Mouse (Mus musculus): Measurements from ENCODE around the gene Upk3bl.
A peak's percentile ranks its signal among the peaks of the same experiment; 100 is the strongest.
"Not testable (repeated sequence)": the region's sequence is repeated elsewhere in the genome, so short reads cannot be mapped to it uniquely, and the experiment has no call there.

The Upk3bl gene

DNA sequence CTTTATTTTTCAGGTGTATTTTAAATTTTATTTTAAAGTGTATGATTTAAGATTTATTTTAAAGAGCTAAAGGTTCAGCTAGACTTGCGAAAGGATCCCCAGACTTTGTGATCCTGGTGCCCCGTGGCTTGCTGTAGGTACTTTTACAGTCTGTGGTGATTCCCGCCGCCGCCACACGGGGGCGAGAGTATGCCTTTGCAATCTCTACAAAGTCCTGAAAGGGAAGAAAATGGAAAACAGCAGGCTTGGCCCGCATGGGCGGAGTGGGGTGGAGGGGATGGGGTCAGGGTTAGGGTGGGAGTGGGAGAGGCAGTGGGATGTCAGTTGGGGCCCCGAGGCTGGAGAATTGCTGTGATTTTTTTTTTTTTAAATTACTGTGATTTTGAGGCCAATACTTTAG lies 8.3 kb upstream of the Upk3bl start:
- DNase-seq (ENCODE audit: low spot score in 2 of 2), result peak; percentile 73 to 90

DNA sequence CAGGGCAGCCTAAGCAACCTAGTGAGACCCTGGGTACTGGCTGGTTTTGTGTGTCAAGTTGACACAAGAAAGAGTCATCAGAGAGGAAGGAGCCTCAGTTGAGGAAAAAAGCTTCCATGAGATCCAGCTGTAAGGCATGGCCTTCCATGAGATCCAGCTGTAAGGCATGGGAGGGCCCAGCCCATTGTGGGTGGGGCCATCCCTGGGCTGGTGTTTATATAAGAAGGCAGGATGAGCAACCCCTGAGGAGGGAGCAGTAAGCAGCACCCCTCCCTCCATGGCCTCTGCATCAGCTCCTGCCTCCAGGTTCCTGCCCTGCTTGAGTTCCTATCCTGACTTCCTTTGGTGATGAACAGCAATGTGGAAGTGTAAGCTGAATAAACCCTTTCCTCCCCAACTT lies 5.8 kb upstream of the Upk3bl start:
- DNase-seq (ENCODE audit: low spot score in 2 of 2), result not testable (repeated sequence)

DNA sequence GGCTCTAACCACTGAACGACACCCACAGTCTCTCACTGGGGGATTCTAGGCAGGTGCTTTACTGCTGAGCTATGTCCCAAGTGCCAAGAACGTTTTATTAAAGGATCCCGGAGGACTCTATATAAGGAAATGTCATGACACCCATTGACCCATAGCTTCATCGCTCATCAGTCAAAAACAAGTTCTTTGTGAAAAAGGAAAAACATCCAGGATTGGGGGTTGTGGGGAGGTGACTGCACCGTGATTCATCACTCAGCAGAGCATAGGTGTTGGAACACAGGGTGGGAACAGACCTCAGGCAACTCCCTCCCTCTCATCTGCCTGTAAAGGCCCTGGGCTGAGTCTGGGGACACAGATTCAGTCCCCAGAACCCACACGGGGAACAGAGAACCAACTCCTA lies 4.4 kb upstream of the Upk3bl start:
- no peak for DNase-seq (ENCODE audit: low spot score in 2 of 2)

DNA sequence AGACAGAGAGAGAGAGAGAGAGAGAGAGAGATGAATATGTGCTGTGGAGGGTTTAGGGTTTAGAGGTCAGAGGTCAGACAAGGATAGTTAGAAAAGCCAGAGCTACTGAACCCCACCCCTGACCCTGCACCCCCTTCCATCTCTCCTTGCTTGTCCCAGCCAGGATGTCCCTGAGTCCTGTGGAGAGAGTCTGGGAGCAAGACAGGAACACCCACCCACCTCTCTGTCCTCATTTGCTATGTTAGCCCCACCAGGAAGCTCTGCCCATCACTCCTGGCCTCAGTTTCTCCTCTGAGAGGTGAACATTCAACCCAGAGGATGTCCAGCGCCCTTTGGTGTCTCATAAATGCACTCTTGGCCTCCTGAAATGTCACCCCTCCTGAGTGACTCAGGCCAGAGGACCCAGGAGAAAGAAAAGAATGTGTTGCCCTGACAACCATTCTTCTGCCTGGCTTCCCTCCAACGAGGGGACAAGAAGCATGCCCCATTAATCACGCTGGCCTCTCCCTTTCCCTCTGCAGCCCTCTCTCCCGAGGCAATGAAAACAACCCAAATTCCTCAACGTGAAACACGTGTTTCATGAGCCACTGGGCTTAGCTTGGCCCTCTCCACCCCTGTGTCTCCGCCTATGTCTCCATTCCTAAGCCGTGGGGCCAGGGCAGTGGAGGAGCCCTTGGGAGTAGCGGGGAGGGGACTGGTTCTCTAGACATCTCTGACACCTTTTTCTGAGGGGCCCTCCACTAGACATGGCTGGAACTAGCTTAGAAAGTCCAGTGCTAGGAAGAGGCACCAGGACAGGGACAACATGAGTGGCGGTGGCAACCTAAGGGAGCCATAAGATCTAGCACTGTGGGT lies 2.8 kb upstream of the Upk3bl start:
- DNase-seq (ENCODE audit: low spot score in 2 of 2), result no peak

DNA sequence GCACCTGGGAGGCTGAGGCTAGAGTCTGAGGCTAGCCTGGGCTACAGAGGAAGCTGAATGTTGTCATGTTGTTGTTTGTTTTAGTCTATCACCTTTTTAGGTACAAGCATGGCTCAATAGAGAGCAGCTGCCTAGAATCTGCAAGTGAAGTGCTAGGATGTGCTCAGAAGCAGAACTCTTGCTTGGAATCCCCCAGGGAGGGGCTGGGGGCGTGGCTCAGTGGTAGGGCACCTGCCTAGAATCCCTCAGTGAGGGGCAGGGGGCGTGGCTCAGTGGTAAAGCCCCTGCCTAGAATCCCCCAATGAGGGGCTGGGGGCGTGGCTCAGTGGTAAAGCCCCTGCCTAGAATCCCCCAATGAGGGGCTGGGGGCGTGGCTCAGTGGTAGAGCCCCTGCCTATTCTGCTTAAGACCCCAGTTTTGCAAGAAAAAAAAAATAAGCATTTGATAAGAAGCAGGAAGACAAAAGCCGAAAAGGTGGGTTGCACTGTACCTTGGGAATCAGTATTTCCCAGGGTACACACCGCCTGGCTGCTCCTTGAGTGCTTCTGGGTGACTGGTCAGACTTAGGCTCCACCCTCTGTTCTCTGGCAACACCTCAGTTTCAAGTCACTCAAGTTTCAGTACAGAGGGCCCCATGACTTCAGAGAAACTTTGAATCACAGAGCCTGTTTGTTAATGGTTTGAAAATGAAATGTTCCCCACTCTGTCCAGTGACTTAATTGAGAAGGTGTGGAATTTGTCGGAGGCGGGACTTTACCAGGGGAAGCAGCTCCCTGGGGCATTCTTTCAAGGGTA lies 1.2 kb upstream of the Upk3bl start:
- no peak for DNase-seq (ENCODE audit: low spot score in 2 of 2)

DNA sequence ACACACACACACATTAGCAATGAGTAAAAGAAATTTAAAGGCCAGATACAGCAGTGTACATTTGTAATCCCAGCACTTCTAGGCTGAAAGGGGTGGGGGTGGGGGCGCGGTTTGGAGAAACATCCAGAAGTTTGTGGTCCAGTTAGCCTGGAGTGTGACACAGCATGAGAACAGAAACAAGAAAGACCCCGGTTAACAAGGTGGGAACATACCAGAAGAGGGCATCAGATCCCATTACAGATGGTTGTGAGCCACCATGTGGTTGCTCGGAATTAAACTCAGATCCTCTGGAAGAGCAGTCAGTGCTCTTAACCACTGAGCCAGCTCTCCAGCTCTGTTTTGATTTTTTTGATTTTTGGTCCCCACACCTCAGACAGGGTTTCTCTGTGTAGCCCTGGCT lies 1.8 kb downstream of the Upk3bl start:
- no peak for DNase-seq (ENCODE audit: low spot score in 2 of 2)

DNA sequence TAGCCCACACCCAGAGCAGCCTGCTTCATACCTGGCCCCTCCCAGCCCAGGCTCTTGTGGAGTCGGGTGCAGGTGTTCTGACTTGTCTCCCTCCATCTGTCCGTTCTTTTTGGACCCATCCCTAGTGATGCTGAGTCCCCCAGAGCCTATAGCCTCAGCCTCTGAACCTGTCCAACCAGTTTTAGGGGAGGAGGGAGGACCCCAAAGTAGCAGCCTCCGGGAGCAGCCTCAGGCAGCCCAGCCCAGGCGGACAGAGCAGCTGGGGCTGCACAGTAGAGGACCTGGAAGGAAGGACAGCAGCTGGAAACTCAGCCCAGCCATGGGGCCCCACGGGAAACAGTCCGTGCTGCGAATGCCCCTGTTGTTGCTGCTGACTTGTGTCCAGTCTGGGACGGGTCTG lies 2.8 kb downstream of the Upk3bl start:
- DNase-seq (ENCODE audit: low spot score in 2 of 2), result no peak

DNA sequence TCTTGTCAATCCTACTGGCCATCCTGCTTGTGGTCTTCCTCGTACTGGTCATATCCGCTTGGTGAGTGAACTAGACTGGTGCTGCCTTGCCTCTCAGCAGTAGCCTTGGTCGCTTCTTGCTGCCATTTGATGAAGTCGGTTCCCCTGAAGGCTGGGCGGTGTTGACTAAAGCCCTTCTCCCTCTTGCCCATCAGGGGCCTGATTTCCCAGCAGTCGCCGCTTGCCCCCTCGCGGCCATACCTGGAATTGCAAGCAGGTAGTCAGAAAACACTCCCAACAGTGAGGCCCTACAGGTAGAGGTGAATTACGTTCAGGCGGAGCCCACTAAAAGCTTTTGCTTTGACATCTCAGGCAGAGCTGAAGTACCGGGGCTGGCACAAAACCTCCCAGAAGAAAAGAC lies 7.3 kb downstream of the Upk3bl start:
- peak; percentile 73 to 85 for DNase-seq (ENCODE audit: low spot score in 2 of 2)

DNA sequence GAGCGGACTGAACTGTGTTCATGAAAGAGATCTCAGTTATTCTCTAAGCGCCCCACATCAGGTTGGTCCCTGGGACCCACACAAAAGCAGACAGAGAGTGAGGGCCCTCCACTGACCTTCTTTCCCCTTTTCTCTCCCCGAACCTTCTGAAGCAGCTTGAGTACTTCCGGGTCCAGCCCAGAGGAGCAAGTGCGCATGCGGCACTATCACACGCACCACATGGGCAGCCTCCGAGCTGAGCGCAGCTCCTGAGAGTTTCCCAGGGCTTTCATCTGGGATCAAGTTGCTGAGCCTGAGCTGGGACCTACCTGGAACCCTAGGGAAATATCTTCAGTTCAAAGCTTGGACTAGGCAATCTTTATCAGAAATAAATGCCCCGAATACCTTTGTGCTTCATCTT lies 9.6 kb downstream of the Upk3bl start:
- no peak for DNase-seq (ENCODE audit: low spot score in 2 of 2)

DNA sequence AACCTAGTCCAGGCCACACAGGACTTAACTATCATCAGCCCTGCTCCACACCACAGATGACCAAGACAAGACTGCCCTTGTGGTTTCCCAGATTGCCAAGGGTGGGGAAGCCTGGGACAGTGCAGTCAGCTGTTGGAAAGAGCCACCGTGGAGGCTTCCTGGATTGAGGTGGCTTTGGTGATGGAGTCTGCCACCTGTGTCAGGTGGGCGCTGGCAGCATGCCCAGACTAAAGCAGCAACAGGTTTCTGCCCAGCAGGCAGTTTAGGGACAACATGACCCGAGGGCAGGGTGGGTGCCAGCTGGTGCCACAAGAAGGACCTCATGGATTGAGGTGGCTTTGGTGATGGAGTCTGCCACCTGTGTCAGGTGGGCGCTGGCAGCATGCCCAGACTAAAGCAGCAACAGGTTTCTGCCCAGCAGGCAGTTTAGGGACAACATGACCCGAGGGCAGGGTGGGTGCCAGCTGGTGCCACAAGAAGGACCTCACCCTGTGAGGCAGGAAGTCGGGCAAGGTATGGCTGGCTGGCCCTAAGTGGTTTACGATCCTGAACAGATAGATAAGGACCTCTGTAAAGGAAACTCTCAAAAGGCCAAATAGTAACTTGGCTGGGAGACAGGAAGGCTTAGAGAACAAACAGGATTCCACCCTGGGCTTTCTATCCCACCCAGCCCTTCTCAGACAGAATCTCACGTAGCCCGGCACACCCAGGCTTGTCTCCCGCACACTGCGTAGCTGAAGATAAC lies 12.3 kb downstream of the Upk3bl start:
- DNase-seq (ENCODE audit: low spot score in 2 of 2), result not testable (repeated sequence)

DNA sequence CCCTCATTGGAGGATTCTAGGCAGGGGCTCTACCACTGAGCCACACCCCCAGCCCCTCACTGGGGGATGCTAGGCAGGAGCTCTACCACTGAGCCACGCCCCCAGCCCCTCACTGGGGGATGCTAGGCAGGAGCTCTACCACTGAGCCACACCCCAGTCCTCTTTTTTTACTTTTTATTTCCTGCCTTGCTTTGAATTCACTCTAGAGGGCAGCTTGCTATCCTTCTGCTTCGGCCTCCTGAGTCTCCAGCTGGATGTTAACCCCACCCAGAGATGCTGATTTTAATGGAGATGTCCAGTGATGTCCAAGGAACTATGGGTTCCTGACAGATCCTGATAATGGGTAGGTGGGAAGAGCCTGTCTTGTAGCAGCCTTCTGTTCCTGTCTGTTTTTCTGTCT lies 15.1 kb downstream of the Upk3bl start:
- DNase-seq (ENCODE audit: low spot score in 2 of 2), result no peak

DNA sequence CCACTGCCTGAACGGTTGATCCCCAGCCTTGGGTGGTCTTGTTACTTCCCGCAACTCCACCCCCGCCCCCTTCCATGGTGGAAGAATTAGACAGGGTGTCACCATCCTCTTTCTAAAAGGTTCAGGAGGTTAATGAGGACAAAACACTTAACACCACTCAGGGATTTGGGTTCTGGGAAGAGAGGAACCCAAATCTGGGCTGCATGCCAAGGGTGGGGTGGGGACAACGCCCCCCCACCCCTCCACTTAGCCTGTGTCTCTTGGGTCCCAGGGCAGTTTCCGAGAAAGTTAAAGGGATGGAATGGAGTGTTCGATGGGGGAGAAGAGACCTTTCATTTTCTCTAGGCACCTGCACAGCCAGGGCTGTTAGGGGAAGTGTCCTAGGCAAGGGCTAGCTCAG lies 18.8 kb downstream of the Upk3bl start:
- no peak for DNase-seq (ENCODE audit: low spot score in 2 of 2)

DNA sequence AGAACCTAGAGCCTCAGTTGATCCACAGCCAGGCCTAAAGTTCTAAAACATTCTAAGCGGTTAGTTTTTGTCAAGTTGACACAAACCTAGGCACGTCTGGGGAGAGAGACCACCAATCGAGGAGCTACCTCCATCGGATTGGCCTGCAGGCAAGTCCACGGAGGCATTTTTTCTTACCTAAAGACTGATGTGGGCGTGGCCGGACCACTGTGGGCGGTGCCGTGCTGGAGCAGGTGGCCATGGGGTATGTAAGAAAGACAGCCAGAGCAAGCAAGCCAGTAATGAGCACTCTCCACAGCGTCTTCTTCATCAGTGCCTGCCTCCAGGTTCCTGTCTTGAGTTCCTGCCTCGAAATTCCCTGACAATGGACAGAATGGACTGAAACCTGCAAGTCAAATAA lies 19.2 kb downstream of the Upk3bl start:
- DNase-seq (ENCODE audit: low spot score in 2 of 2), result no peak

DNA sequence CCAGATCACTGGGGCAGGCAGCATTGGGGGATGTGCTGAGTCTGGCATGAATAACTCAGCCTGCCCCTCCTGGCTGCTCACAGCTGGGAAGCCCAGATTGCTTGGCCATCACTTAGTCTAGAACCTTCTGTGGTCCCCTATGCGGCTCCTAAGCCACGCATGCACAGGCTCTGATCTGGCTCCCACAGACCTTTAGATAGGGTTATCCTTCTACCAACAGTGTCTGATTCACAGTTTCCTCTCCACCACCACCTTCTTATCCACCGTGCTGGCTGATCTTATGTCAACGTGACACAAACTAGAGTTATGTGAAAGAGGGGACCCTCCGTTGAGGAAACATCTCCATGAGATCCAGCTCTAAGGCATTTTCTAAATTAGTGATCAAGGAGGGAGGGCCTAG lies 20.8 kb downstream of the Upk3bl start:
- no peak for DNase-seq (ENCODE audit: low spot score in 2 of 2)

DNA sequence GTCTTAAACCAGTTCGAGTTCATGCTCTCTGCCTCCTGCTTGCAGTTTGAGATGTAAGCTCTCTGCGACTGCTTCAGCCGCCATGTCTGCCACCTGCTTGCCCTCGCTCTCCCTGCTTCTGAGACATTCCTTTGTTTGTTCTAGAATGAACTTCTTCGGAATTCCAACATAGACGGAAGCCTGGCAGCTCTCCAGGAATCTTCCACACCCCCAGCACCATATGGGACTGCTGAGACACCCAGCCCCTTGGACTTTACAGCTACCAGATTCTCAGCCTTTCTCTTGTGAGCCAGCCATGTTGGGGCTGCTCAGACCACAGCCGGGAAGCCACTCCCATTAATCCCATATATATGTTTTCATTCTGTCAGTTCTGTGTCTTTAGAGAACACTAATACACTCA lies 22.0 kb downstream of the Upk3bl start:
- no peak for DNase-seq (ENCODE audit: low spot score in 2 of 2)

DNA sequence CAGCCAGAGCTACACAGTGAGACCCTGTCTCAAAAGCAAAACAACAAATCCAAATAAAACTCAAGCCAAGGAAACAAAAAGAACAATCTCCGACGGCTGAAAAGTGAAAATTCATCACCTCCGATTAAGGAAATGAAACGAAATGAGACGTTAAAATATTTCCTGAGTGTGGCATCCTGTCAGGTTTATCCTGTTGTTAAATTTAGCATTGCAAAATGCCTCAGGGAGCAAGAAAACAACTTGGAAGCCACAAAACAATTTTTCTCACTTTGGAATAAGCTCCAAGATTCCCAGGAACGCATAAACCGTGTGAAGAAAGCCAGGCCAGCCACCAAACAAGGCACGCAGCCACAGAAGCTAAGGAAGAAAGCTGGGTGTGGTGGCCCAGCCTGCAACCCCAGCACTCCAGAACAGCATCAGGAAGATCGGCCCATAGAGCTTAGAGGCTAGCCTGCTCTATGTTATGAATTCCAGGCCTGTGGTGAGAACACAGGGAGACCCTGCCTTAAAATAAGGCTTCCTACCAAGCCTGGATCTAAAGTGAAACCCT lies 22.8 kb downstream of the Upk3bl start:
- no peak for DNase-seq (ENCODE audit: low spot score in 2 of 2)

DNA sequence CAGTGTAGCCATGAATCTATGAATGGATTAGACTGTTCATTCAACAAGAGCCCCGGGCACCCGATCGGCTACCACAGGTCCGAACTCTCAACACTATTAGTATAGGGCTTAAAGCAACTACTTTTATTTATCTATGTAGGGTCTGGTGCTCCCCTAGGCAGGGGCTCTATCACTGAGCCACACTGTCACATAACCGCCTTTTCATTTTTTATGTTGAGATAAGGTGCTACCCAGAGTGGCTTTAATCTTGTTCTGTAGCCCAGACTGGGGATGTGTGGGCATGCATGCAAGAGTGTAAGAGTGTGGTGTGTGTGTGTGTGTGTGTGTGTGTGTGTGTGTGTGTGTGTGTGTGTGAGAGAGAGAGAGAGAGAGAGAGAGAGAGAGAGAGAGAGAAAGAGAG lies 23.8 kb downstream of the Upk3bl start:
- no peak for DNase-seq (ENCODE audit: low spot score in 2 of 2)

DNA sequence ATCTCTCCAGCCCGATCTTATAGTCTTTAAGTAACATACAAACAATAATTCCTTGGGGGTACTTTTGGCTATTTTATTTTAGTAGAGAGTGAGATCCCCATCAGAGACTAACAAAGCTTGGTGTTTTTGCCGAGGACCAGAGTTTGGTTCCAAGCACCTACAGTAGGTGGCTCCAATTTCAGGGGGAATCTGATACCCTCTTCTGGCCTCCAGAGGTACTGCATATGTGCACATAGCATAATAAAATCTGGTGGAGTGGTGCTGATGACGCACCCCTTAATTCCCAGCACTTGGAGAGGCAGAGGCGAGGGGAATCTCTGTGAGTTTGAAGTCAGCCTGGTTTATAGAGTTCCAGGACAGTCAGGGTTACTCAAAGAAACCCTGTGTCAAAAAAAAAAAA lies 28.1 kb downstream of the Upk3bl start:
- no peak for DNase-seq (ENCODE audit: low spot score in 2 of 2)

DNA sequence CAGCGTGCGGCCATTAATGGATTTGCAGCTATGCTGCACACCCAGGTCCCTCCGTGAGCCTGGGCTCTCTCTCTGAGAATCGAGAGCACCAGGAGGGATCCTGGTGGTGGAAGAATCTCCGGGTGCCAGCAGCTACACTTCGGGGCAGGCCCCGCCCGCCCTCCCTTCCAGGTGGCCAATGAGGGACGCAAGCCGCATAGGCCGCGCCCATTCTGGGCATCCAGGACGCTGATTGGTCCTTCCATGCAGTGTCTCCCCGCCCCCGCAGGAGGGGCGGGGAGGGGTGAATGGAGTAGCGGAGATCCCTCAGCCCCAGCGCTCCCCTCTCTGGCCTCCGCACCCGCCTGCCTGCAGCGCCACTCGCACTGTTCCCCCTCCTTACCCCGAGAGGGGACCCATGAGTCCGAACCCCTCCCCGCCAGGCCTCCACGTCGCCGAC lies 29.4 kb downstream of the Upk3bl start, which contains the start of gene Rasa4:
TSS of gene Rasa4 (plus strand) at position 248 of the 439 bp plus-strand sequence.
- peak; percentile 67 to 91 for DNase-seq (ENCODE audit: low spot score in 2 of 2)

DNA sequence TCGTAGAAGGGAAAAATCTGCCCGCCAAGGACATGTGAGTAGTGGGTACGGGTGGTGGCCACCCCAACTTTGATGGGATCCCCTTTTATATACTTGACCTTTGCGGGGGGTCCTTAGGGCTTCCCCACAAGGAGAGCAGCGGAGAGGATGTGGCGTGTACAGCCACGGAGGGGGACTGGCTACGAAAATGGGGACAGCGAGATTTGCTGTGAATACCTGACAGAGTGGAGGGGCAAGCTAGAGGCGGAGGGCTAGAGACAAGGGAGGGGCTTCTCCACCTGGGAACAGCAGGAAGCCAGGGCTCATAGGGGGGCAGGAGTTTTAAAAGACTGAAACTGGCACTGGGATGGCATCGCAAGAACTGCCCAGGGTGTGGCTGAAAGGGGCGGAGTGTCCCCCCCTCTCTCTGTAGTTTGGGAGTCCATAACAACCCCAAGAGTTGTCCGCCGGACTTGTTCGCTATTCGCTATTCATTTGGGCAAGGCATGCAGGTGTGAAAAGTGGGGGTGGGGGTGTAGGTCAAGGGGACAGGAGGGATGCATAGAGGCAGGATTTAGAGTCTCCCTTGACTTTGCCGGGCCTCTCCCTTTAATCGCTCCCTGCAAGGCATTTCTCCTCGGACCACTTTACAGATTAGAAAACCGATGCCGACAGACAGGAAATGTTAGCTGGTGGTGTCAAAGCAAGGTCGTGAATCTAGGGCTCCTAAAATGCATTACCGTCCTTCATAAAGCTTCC lies 30.0 kb downstream of the Upk3bl start:
- peak in 1 of 2 experiments; percentile 35 for DNase-seq (ENCODE audit: low spot score in 2 of 2)
